Mouse (Mus musculus) naive thymus-derived CD4-positive, alpha-beta T cell, adult 5 months (primary cell): Measurements from ENCODE around the gene Jund. TPM values are rescaled to one million over a fixed set of nuclear protein-coding genes. Genes with fewer than 3 reads are reported as not detected.

Experiments used
- polyA plus RNA-seq: library from polyadenylated mRNA; unstranded; fragments of 100-300 nt; shearing (Covaris generic); gene quantifications from one replicate; pipeline ENCODE4 v1.2.1, GENCODE M21; 2017

Jund gene
- 969 TPM for polyA plus RNA-seq

GRCm38 (mm10) chr8:70698310-70699109, at the start of gene Jund:
Jund (plus strand) TSS chr8:70698949.

GRCm38 (mm10) chr8:70660273-70660725, 38.5 kb upstream of the Jund start, which contains the start of gene Pgpep1:
Pgpep1 (minus strand) TSS chr8:70660388.

GRCm38 (mm10) chr8:70673079-70673856, 25.5 kb upstream of the Jund start, which contains the start of gene Lsm4:
Lsm4 (plus strand) TSS chr8:70673248.

GRCm38 (mm10) chr8:70703287-70703686, 4.5 kb downstream of the Jund start, which contains the start of gene Iqcn:
Iqcn (plus strand) TSS chr8:70703457.

GRCm38 (mm10) chr8:70718297-70718696, 19.5 kb downstream of the Jund start, which contains the start of gene Gm3336:
Gm3336 (plus strand) TSS chr8:70718543.

GRCm38 (mm10) chr8:70723486-70724210, 24.9 kb downstream of the Jund start, which contains the start of gene Pde4c:
Pde4c (plus strand) TSS chr8:70723720.

Other genes with a start within 250 kb of the Jund start
- gene Klhl26, start 222.0 kb upstream of the Jund start, polyA plus RNA-seq, result 9.8 TPM
- gene Tmem59l, start 211.6 kb upstream of the Jund start, polyA plus RNA-seq, result not detected
- gene Crlf1, start 205.8 kb upstream of the Jund start, polyA plus RNA-seq, result not detected
- 62.7 TPM for gene Rex1bd, start 192.2 kb upstream of the Jund start, polyA plus RNA-seq
- gene Uba52, start 188.1 kb upstream of the Jund start, polyA plus RNA-seq, result 1,566 TPM
- 382 TPM for gene Fkbp8, start 171.2 kb upstream of the Jund start, polyA plus RNA-seq
- 67.1 TPM for gene Kxd1, start 171.0 kb upstream of the Jund start, polyA plus RNA-seq
- gene Ell, start 159.5 kb upstream of the Jund start, polyA plus RNA-seq, result 42.9 TPM
- 86.8 TPM for gene Isyna1, start 104.6 kb upstream of the Jund start, polyA plus RNA-seq
- 127 TPM for gene Ssbp4, start 90.1 kb upstream of the Jund start, polyA plus RNA-seq
- 0.36 TPM for gene Lrrc25, start 82.8 kb upstream of the Jund start, polyA plus RNA-seq
- not detected for gene Gdf15, start 66.5 kb upstream of the Jund start, polyA plus RNA-seq
- 0.44 TPM for gene Pgpep1, start 38.6 kb upstream of the Jund start, polyA plus RNA-seq
- 329 TPM for gene Lsm4, start 25.7 kb upstream of the Jund start, polyA plus RNA-seq
- 0.07 TPM for gene Iqcn, start 4.5 kb downstream of the Jund start, polyA plus RNA-seq
- not detected for gene Gm3336, start 19.6 kb downstream of the Jund start, polyA plus RNA-seq
- 0.22 TPM for gene Pde4c, start 24.8 kb downstream of the Jund start, polyA plus RNA-seq
- gene Rab3a, start 55.7 kb downstream of the Jund start, polyA plus RNA-seq, result 3.6 TPM
- gene Mpv17l2, start 62.0 kb downstream of the Jund start, polyA plus RNA-seq, result 26.5 TPM
- 12.9 TPM for gene Pik3r2, start 77.8 kb downstream of the Jund start, polyA plus RNA-seq
- gene Mast3, start 106.1 kb downstream of the Jund start, polyA plus RNA-seq, result 98.5 TPM
- 1.9 TPM for gene Il12rb1, start 109.5 kb downstream of the Jund start, polyA plus RNA-seq
- gene Arrdc2, start 140.8 kb downstream of the Jund start, polyA plus RNA-seq, result 25.1 TPM
- gene Kcnn1, start 164.3 kb downstream of the Jund start, polyA plus RNA-seq, result not detected
- gene Ccdc124, start 175.0 kb downstream of the Jund start, polyA plus RNA-seq, result 45.8 TPM
- gene Slc5a5, start 193.8 kb downstream of the Jund start, polyA plus RNA-seq, result not detected
- gene Rpl18a, start 198.5 kb downstream of the Jund start, polyA plus RNA-seq, result 8,391 TPM
- gene Map1s, start 207.0 kb downstream of the Jund start, polyA plus RNA-seq, result 59.0 TPM